Mouse (Mus musculus) spleen, postnatal 14 days (tissue): ENCODE measurements around the gene Prame.
"Not testable (repeated sequence)": the region's sequence is repeated elsewhere in the genome, so short reads cannot be mapped to it uniquely, and the experiment has no call there.

Experiments
- DNase-seq, 2 experiments: peaks; one replicate each; pipeline ENCODE4 v3.0.0; 2021 to 2022; ENCODE audit warnings: low spot score in 2 of 2

Gene Prame

DNA sequence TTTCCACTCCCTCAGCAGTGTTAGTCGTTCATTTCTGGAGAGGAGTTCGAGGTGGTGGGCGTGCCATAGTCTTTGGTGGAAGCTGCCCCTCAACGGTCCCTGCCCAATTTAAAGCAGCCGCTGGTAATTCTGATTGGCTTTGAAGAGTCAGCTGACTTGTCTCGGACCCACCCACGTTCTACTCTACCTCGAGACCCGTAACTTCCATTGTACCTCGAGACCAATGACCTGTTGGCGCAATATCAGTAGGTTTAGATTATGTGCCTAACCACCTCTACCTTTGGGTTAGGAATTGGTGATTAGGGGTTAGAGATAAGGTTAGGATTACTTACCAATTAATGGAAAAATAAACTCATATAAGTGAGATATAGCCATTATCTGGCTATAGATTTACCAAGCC is at the start of gene Prame:
Prame (minus strand) TSS at position 101 of the 400 bp plus-strand sequence.
- no peak for DNase-seq

DNA sequence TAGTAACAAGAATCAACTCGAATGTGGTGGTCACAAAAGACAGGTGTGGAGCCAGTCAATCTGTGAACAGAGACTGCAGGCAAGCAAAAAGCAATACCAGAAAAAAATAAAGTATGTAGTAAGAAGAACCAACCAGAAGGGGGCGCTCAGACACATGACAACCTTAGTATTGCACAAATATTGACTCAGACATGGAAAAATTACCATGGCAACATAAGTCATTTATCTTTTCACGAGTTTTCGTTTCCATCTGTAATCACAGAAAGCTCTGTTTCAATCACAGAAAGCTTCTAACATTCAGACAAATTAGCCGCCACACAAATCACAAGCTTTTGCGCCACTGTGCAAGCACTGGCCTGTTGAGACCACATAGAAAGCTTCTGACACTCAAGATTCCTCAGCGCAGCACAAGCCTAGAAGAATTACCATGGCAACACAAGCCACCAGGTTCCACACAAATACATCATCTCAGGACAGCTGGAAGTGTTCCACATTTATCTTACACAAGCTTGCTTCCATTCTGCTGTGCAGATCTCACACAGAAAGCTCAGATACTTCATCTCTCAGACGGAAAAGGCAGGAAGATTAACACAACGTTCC is 24.8 kb upstream of the Prame start:
- DNase-seq = no peak

DNA sequence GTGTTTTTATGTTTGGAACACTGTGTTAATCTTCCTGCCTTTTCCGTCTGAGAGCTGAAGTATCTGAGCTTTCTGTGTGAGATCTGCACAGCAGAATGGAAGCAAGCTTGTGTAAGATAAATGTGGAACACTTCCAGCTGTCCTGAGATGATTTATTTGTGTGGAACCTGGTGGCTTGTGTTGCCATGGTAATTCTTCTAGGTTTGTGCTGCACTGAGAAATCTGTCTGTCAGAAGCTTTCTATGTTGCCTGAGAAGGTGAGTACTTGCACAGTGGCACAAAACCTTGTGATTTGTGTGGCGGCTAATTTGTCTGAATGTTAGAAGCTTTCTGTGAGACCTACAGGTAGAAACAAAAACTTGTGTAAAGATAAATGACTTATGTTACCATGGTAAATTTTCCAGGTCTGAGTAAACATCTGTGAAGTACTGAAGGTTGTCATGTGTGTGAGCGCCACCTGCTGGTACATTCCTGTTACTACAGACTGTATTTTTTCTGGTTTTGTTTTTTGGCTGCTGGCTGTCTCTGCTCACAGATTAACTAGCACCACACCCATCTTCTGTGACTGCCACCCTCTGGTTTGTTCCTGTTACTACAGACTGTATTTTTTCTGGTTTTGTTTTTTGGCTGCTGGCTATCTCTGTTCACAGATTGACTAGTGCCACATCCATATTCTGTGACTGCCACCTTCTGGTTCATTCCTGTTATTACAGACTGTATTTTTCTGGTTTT is 26.0 kb downstream of the Prame start:
- peak in 1 of 2 experiments; percentile 6 for DNase-seq

DNA sequence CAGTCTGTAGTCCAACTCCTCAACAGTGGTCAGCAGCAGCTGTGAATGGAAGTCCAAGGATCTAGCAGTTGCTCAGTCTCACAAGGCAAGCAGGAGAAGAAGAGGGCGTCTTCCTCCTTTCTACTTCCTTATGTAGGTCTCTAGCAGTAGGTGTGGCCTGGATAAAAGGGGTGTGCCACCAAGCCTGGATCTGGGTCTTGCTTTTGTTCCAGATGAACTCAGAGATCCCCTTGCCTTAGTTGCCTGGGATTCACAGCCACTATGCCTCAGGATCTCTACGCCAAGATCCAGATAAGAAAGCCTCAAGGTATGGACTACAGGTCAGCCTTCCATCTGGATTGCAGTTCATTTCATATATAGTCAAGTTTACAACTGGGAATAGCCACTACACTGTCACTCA is 28.8 kb downstream of the Prame start, which contains the start of gene Nxf7:
Nxf7 (minus strand) TSS at position 101 of the 400 bp plus-strand sequence.
- DNase-seq = no peak

DNA sequence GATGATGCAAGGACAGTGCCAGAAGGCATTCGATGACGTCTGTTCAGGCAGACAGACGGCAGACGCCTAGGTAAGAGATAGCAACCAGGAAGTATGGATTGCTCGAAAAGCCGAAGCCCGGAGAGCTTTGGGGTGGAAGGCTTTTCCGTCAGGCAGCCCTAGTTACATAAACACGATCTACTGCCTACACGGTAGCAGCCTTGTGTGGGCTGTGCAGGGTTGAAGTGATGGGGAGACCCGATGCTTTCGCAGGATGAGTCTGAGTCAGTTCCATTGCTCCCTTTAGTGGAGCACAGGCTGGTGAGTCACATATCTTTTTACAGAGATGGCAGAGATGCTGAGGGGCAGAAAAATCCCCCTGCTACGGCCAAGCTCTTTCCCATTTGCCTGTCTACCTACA is 29.4 kb downstream of the Prame start:
- DNase-seq = no peak

DNA sequence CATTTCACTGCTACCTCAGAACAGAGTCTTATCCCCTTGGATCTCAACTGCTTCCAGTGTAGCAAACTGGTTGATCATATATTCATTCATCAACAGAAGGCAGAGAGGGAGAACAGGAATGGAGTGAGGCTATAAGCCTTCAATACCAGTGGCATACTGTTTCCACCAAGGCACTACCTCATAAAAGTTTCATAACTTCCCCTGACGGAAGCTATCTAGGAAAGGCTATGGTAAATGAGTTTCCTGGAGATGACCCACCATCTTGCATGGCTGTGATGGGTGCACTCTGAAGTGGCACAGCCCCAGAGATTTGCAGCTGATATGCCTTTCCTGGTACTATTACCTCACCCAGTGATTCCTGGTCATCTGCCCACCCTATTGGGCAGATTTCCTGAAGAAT is 51.1 kb downstream of the Prame start:
- no peak for DNase-seq

DNA sequence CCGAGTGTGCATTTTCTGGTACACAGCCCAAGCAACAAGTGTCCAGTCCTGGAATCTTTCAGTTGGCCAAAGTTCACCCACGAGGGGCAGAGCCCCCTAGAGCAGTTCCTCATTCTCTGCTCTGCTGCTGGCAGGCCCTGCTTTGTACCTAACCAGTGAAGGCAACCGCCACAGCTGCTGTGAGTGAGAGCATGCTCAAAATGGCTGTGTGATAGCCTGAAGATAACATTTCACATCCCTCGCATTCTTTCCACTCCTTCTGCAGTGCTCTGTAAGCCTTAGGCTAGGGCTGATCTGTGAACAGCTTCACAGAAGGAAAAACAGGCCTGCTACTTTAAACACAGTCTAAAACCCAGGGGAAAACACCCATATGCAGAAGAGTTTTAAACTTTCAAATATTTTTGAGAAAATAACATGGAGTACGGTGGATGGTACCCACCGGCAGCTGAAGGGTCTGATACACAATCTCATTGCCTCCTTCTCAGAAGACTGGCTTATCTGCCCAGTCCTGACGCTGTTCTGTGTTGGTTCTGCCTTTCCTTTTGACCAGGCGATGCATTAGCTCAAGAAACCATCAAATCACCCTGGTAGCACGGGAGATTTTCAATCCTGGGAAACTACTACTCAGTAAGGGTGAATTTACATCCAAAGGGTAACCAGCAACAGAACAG is 52.4 kb downstream of the Prame start:
- DNase-seq = not testable (repeated sequence)

DNA sequence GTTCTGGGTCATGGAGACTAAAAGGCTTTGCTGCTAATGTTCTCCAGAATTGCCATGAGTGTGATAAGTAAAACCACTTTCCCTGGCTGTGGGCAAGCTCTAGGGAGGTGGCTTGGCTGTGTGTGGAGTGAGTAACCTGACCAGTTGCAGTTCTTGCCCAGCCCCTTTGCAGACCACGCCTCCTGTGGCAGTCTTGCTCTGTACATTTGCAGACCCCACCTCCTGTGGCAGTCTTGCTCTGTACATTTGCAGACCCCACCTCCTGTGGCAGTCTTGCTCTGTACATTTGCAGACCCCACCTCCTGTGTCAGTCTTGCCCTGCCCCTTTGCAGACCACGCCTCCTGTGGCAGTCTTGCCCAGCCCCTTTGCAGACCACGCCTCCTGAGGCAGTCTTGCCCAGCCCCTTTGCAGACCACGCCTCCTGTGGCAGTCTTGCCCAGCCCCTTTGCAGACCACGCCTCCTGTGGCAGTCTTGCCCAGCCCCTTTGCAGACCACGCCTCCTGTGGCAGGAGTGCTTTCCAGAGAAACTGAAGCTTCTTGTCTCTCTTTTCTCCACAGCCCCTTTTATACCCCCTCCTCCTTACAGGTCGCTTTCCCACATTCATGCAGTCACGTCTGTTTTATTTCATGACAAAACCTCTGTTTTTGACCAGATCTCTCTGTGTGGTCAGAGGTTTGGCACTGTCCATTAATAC is 53.1 kb downstream of the Prame start:
- DNase-seq = peak in 1 of 2 experiments; percentile 22

DNA sequence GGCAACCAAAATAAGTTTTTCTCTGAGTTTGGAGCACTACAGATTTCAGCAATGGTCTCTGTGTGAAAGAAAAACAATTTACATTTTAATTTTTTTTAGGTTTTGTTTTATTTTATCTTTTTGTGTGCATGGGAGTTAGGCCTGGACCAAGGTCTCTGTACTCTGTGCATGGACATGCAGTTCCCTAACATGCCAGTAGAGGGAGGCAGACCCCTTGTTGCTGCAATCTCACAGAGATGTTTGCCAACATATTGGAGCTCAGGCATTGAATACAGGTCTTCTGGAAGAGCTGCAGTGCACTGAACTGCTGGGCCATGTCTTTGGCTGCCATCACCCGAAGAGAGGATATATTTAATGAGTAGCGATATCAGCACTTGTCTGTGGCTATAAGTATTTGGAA is 58.0 kb downstream of the Prame start:
- peak in 1 of 2 experiments; percentile 9 for DNase-seq

DNA sequence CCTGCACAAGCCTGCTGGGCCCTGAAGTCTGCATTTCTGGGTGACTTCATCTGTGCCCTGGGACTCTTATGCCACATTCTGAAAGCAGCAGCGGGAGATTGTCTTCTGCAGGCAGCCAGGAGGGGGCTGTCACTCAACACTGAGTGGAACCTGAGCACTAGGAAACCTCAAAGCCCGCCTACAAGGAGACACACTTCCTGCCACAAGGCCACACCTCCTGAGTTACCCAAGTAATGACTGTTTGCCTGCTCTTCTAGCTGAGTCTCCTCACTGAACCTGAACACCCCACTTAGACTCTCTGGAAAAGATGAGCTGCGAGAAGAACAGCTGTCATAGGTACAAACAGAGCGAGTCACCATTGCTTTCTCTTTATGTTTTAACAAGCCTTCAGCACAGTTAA is 62.6 kb downstream of the Prame start:
- not testable (repeated sequence) for DNase-seq
